Mouse (Mus musculus) thymus, postnatal 0 days (tissue): ENCODE data around the gene Ccdc70. TPM values are rescaled to one million over a fixed set of nuclear protein-coding genes. Genes with fewer than 3 reads are reported as not detected.

ENCODE experiments used
- polyA plus RNA-seq: library from polyadenylated mRNA; unstranded; fragments of >200 nt; fragmentation: Nextera tagmentation; extraction: Ambion mirVana; gene quantifications from 2 replicates; pipeline ENCODE4 v1.2.1, GENCODE M21; 2015

Gene Ccdc70
- polyA plus RNA-seq, 1 experiment from 2014 or later: not detected

Other genes with a start within 250 kb of the Ccdc70 start
- 0.59 and 0.77 TPM in 2 replicates for gene Defa24, start 235.3 kb upstream of the Ccdc70 start, polyA plus RNA-seq
- 0.41 TPM in 1 of 2 replicates, not detected in the other for gene Defb50, start 146.2 kb upstream of the Ccdc70 start, polyA plus RNA-seq
- gene Defb2, start 129.8 kb upstream of the Ccdc70 start, polyA plus RNA-seq: not detected in 2 replicates
- gene Defb10, start 110.9 kb upstream of the Ccdc70 start, polyA plus RNA-seq: not detected in 2 replicates
- not detected in 2 replicates for gene Defb9, start 84.4 kb upstream of the Ccdc70 start, polyA plus RNA-seq
- gene Defb11, start 63.4 kb upstream of the Ccdc70 start, polyA plus RNA-seq: not detected in 2 replicates
- not detected in 2 replicates for gene Defb15, start 37.1 kb upstream of the Ccdc70 start, polyA plus RNA-seq
- not detected in 2 replicates for gene Defb35, start 31.4 kb upstream of the Ccdc70 start, polyA plus RNA-seq
- not detected in 2 replicates for gene Defb13, start 23.0 kb upstream of the Ccdc70 start, polyA plus RNA-seq
- gene Fam90a1a, start 11.1 kb upstream of the Ccdc70 start, polyA plus RNA-seq: 0.07 TPM in 1 of 2 replicates, not detected in the other
- gene Atp7b, start 90.5 kb downstream of the Ccdc70 start, polyA plus RNA-seq: 2.3 and 2.4 TPM in 2 replicates
- 15.4 and 16.5 TPM in 2 replicates for gene Alg11, start 90.9 kb downstream of the Ccdc70 start, polyA plus RNA-seq
- 0.23 TPM in 1 of 2 replicates, not detected in the other for gene Nek5, start 155.3 kb downstream of the Ccdc70 start, polyA plus RNA-seq
- gene Nek3, start 196.7 kb downstream of the Ccdc70 start, polyA plus RNA-seq: 4.5 and 4.7 TPM in 2 replicates
- gene Ckap2, start 216.0 kb downstream of the Ccdc70 start, polyA plus RNA-seq: 34.7 and 37.7 TPM in 2 replicates
- gene Vps36, start 223.0 kb downstream of the Ccdc70 start, polyA plus RNA-seq: 38.9 and 39.0 TPM in 2 replicates